ENCODE assay signal across 5 mouse cellular contexts in the genomic region with DNA sequence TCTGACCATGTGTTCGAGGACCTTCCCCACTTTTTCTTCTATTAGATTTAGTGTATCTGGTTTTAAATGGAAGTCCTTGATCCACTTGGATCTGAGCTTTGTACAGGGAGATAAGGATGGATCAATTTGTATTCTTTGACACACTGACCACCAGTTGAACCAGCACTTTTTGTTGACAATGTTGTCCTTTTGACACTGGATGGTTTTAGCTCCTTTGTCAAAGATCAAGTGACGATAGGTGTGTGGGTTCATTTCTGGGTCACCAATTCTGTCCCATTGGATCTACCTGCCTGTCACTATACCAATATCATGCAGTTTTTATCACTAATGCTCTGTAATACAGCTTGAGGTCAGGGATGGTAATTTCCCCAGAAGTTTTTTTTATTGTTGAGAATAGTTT. TPM values are rescaled to one million over a fixed set of nuclear protein-coding genes. Genes with fewer than 3 reads are reported as not detected.
"Had no signal": no experiment of that assay in that cellular context is flagged by ENCODE, and none has a peak within 500 bp of the region (broad histone marks: within the 10 kb centered on the region; RNA-seq: fewer than 3 reads in every experiment).

No protein-coding gene starts in this region.

RNA-seq across cellular contexts. Expression of gene H60b, which starts 18.1 kb away (rescaled TPM):
- polyA plus RNA-seq: small intestine, adult 2 months; spleen, adult 2 months; testis, adult 2 months; thymus, adult 2 months had no signal

RNA-seq across cellular contexts. Expression of gene Raet1e, which starts 18.1 kb away (rescaled TPM):
- total RNA-seq: neutrophil, adult 5-6 weeks had no signal
